ENCODE assay signal across 8 mouse cellular contexts in the genomic region with DNA sequence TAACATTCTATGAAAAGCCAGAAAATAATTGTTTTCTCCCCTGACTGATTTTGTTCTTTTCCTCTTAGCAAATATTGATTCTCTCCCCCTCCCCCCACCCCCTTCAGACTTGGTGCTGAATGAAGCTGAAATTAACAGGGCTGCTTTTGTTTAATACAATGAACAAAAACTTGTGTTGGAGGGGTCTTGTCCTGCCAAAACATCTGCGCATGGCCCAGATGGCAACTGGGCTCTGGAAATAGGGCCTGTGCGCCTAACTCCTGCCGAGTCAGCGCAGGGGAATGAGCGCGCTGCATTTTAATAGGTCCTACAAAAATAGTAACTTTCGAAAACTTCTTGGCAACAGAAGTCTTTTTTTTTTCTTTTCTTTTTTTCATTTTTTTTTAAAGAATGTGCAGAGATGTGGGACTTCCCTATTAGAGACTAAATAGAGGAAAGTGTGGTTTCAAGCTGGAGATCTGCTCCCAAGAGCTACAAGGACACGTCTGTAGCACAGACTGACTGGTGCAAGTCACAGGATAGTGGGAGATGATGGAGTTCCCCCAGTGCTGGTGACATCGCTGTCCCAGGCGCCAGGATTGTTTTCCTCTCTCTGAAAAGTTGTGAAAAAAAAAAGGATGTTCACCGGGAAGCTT. TPM values are rescaled to one million over a fixed set of nuclear protein-coding genes. Genes with fewer than 3 reads are reported as not detected.
DNase-seq lines count a peak whose midpoint lies in the region; ATAC-seq and TF ChIP-seq lines count a peak whose summit lies in the region.

No protein-coding gene starts in this region.

- peak overlapping the region; percentile 78 for H3K27ac ChIP-seq in heart, adult 2 months
- H3K27ac ChIP-seq in lung, embryonic 16.5 days (ENCODE audit: low read length) = no peak overlapping the region
- peak overlapping the region; percentile 72 for H3K27ac ChIP-seq in forebrain, embryonic 10.5 days

- peak in 1 of 2 experiments; percentile 28 for DNase-seq in heart, adult 2 months
- no peak for DNase-seq in heart, postnatal 25 days (ENCODE audit: low spot score)
- DNase-seq in lung, adult 2 months = no peak
- no peak for DNase-seq in forebrain, embryonic 10.5 days (ENCODE audit: extremely low spot score, low spot score)
- DNase-seq in lung, postnatal 36 days = peak; percentile 24
- no peak for DNase-seq in B cell, adult 2 months
- DNase-seq in testis, postnatal 10 days (ENCODE audit: low spot score) = no peak

- H3K79me2 ChIP-seq in heart, adult 2 months (replicated peaks; ENCODE audit: control insufficient read depth, insufficient read depth, low read length) = no peaks in the 10 kb centered on the region

- peaks cover 2% of the 10 kb centered on the region; the same call in 1 of the 2 replicates for H3K36me3 ChIP-seq in heart, adult 2 months (ENCODE audit: control insufficient read depth, insufficient read depth, low read length)
- no peaks in the 10 kb centered on the region for H3K36me3 ChIP-seq in lung, embryonic 16.5 days (ENCODE audit: control insufficient read depth, insufficient read depth, low read length)
- no peaks in the 10 kb centered on the region for H3K36me3 ChIP-seq in forebrain, embryonic 10.5 days (replicated peaks)

- no peak overlapping the region for H3K9ac ChIP-seq in heart, adult 2 months (ENCODE audit: low read depth, low read length)
- no peak overlapping the region for H3K9ac ChIP-seq in lung, embryonic 16.5 days (ENCODE audit: low read length)

- 42% methylated on average over 11 of the region's 11 CpGs for WGBS in heart, adult 2 months
- 47% methylated on average over 11 of the region's 11 CpGs for WGBS in lung, embryonic 16.5 days
- WGBS in lung, adult 2 months = 48% methylated on average over 11 of the region's 11 CpGs
- WGBS in forebrain, embryonic 10.5 days = 68% methylated on average over 11 of the region's 11 CpGs

- H3K4me2 ChIP-seq in lung, embryonic 16.5 days (ENCODE audit: low read depth, low read length) = no peak overlapping the region

- intact Hi-C loops in heart, adult 2 months (cut with DNase I) = loop anchor here (5.0 kb wide), 1 partner anchor 34 kb away; no protein-coding TSS in a partner anchor
- intact Hi-C loops in heart, postnatal 25 days (cut with DNase I) = no loop called here

- peak; percentile 68; the same call in 1 of the 2 replicates for ATAC-seq in lung, embryonic 16.5 days (ENCODE audit: low read depth)

- no peak overlapping the region for H3K4me3 ChIP-seq in heart, adult 2 months
- H3K4me3 ChIP-seq in lung, embryonic 16.5 days (ENCODE audit: low read length) = no peak overlapping the region
- H3K4me3 ChIP-seq in lung, adult 2 months (replicated peaks; ENCODE audit: extremely low read depth, low read depth, low read length) = no peak overlapping the region
- no peak overlapping the region for H3K4me3 ChIP-seq in forebrain, embryonic 10.5 days

- no peak for TF ChIP-seq CTCF in heart, adult 2 months (IDR thresholded peaks at IDR 0.05)
- TF ChIP-seq CTCF in lung, adult 2 months (IDR thresholded peaks at IDR 0.05; ENCODE audit: insufficient read depth, low read length) = no peak

- peaks cover 17% of the 10 kb centered on the region for H3K4me1 ChIP-seq in heart, adult 2 months (ENCODE audit: control insufficient read depth, insufficient read depth, low read length)
- H3K4me1 ChIP-seq in lung, embryonic 16.5 days (replicated peaks; ENCODE audit: control insufficient read depth, insufficient read depth, low read length) = peaks cover 5% of the 10 kb centered on the region; the same call in 1 of the 2 replicates
- peaks cover 7% of the 10 kb centered on the region for H3K4me1 ChIP-seq in lung, adult 2 months (ENCODE audit: control insufficient read depth, insufficient read depth, low read length)
- H3K4me1 ChIP-seq in forebrain, embryonic 10.5 days = peaks cover 42% of the 10 kb centered on the region

- no peak for TF ChIP-seq POLR2A in heart, adult 2 months (IDR thresholded peaks at IDR 0.05; ENCODE audit: insufficient read depth, low read depth, low read length)
- TF ChIP-seq POLR2A in lung, adult 2 months (IDR thresholded peaks at IDR 0.05; ENCODE audit: borderline replicate concordance, extremely low read depth, low read depth, low read length) = no peak

- no peak for TF ChIP-seq EP300 in heart, adult 2 months (IDR thresholded peaks at IDR 0.05; ENCODE audit: insufficient read depth, low read depth, low read length)

- H3K27me3 ChIP-seq in heart, adult 2 months (ENCODE audit: control insufficient read depth, insufficient read depth, low read length) = no peaks in the 10 kb centered on the region
- no peaks in the 10 kb centered on the region for H3K27me3 ChIP-seq in lung, embryonic 16.5 days (ENCODE audit: control insufficient read depth, insufficient read depth, low read depth, low read length)
- H3K27me3 ChIP-seq in forebrain, embryonic 10.5 days (ENCODE audit: poor library complexity, severe bottlenecking) = peaks cover 24% of the 10 kb centered on the region

- H3K9me3 ChIP-seq in lung, embryonic 16.5 days (ENCODE audit: control insufficient read depth, low read length) = no peaks in the 10 kb centered on the region
- no peaks in the 10 kb centered on the region for H3K9me3 ChIP-seq in forebrain, embryonic 10.5 days

RNA-seq across cellular contexts. Expression of gene Hdac4, which starts 20.6 kb away (rescaled TPM):
- total RNA-seq in heart, adult 2 months (2021) = 10 to 100 TPM; 41.3 to 45.1 TPM
- polyA plus RNA-seq in heart, adult 2 months (2012; rRNA removed) = 15.6 and 20.7 TPM in 2 replicates
- total RNA-seq in heart, postnatal 25 days (2021) = 10 to 100 TPM; 36.1 to 51.8 TPM
- 15.6 and 17.6 TPM in 2 replicates for polyA plus RNA-seq in lung, embryonic 16.5 days (2015; fragmentation: Nextera tagmentation; extraction: Ambion mirVana)
- polyA plus RNA-seq in lung, adult 2 months (2012; rRNA removed) = 22.6 and 26.2 TPM in 2 replicates
- 19.4 and 20.6 TPM in 2 replicates for polyA plus RNA-seq in forebrain, embryonic 10.5 days (2016; fragmentation: Nextera tagmentation; extraction: Ambion mirVana)
